Mouse (Mus musculus) hindbrain, embryonic 10.5 days (tissue): ENCODE data around the gene Chtop. TPM values are rescaled to one million over a fixed set of nuclear protein-coding genes. Genes with fewer than 3 reads are reported as not detected.

Experiments used
- polyA plus RNA-seq: library from polyadenylated mRNA; unstranded; fragments of >200 nt; fragmentation: Nextera tagmentation; extraction: Ambion mirVana; gene quantifications from 2 replicates; pipeline ENCODE4 v1.2.1, GENCODE M21; 2016

Chtop gene
- polyA plus RNA-seq, 1 experiment from 2014 or later: 174 TPM

Other genes with a start within 250 kb of the Chtop start
- gene Dennd4b, start 244.3 kb downstream of the Chtop start, polyA plus RNA-seq: 5.7 and 7.1 TPM in 2 replicates
- gene Gatad2b, start 216.3 kb downstream of the Chtop start, polyA plus RNA-seq: 15.3 and 17.9 TPM in 2 replicates
- 28.5 and 29.1 TPM in 2 replicates for gene Slc27a3, start 119.6 kb downstream of the Chtop start, polyA plus RNA-seq
- gene Ints3, start 75.9 kb downstream of the Chtop start, polyA plus RNA-seq: 37.6 and 39.7 TPM in 2 replicates
- 3.0 TPM in 2 replicates for gene Npr1, start 43.6 kb downstream of the Chtop start, polyA plus RNA-seq
- gene Ilf2, start 33.4 kb downstream of the Chtop start, polyA plus RNA-seq: 315 and 340 TPM in 2 replicates
- 60.9 and 69.1 TPM in 2 replicates for gene Snapin, start 18.5 kb downstream of the Chtop start, polyA plus RNA-seq
- 7.5 and 7.7 TPM in 2 replicates for gene S100a1, start 4.9 kb upstream of the Chtop start, polyA plus RNA-seq
- gene S100a13, start 4.9 kb upstream of the Chtop start, polyA plus RNA-seq: 11.7 and 13.1 TPM in 2 replicates
- not detected in 2 replicates for gene S100a14, start 17.4 kb upstream of the Chtop start, polyA plus RNA-seq
- 46.6 and 47.9 TPM in 2 replicates for gene S100a16, start 27.8 kb upstream of the Chtop start, polyA plus RNA-seq
- 0.24 and 0.27 TPM in 2 replicates for gene S100a3, start 51.1 kb upstream of the Chtop start, polyA plus RNA-seq
- not detected in 2 replicates for gene S100a2, start 80.7 kb upstream of the Chtop start, polyA plus RNA-seq
- not detected in 2 replicates for gene Gm42674, start 92.4 kb upstream of the Chtop start, polyA plus RNA-seq
- not detected in 2 replicates for gene S100a4, start 94.3 kb upstream of the Chtop start, polyA plus RNA-seq
- not detected in 2 replicates for gene S100a5, start 99.0 kb upstream of the Chtop start, polyA plus RNA-seq
- gene S100a6, start 103.4 kb upstream of the Chtop start, polyA plus RNA-seq: 14.4 and 18.3 TPM in 2 replicates
- not detected in 2 replicates for gene S100a7a, start 144.5 kb upstream of the Chtop start, polyA plus RNA-seq
- gene S100a8, start 159.5 kb upstream of the Chtop start, polyA plus RNA-seq: not detected in 2 replicates
- gene S100a9, start 186.2 kb upstream of the Chtop start, polyA plus RNA-seq: not detected in 2 replicates
- gene Pglyrp4, start 217.4 kb upstream of the Chtop start, polyA plus RNA-seq: not detected in 2 replicates